Mouse (Mus musculus): ENCODE measurements around the gene Soat2. TPM values are rescaled to one million over a fixed set of nuclear protein-coding genes. Genes with fewer than 3 reads are reported as not detected.

Gene Soat2
- 5.5 and 5.9 TPM in 2 replicates for polyA plus RNA-seq (2012)

- TF ChIP-seq GATA1 (IDR thresholded peaks at IDR 0.05; ENCODE audit: low read length) = peak; percentile 84
Observed at GRCm38 (mm10) chr15:102150301-102151135, at the start of gene Soat2. Gene Soat2, plus strand, starts transcription at chr15:102150526.

DNA sequence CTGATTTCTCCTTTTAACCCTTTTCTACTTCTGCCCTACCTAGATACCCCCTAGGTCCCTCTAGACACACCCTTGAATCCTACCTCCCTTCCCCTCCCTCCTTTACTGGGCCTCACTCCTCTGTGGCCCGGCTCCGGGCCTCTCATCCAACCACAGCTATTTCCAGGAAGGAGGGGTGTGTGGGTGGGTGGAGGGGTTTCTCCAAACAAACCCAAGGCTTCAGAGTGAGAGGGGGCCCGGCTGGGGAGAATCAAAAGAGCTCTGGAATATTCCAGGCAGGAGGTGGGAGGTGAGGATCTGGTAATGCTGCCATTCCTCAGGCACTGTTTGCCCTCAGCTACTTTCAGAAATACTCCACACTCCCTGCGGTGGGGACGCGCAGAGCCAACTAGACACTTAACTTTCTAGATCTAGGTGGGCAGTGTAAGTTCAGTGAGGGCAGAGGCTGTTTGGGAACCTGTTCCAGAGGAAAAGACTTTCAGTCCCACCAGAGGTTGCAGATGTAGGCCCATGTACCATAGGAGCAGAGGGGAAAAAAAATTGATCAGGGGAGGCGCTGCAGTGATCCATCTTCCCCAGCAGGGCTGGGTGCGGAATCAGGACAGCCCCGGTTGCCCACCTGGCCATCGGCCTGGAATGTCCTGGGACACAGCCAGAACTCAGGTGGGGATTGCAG, 49.2 kb upstream of the Soat2 start:
- TF ChIP-seq GATA1 (IDR thresholded peaks at IDR 0.05; ENCODE audit: low read length) = no peak

DNA sequence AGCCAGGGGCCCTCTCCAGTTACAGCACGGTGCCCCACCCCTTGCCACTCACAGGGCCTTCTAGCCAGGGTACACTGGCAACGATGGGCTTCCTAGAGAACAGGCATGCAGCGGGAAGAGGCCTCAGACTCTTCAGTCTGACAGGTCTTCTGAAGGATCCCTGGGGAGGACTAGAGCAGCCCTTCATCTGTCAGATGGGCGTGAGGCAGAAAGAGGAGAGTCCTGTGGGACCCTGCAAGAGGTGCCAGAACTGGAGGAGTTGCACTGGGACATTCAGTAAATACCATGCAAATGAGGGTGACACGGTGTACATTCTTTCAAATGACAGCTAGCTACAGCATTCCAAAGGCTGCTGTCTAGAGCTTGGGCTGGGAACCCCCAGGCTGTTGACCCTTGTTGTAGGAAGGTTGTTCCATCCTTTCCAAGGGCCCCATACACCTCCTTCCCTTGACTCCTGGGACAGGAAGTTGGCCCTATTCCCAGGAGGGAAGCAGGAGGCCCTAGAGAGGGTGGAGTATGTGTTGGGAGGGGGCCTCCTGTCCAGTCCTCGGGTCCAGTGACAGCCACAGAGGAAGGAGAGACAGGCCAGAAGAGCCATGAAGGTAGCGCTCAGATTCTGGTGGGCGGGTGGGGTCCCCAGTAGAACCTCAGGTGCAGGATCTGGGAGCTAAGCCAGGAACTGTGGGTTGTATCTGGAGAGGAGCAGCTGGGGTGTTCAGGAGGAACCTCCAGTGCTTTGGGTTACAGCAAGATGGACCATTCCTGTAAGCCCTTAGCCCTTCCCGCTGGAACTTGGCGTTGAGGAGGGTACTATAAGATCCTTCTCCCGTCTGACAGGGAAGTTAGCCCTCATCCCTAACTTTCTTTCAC, 48.4 kb upstream of the Soat2 start:
- TF ChIP-seq GATA1 (IDR thresholded peaks at IDR 0.05; ENCODE audit: low read length) = no peak

GRCm38 (mm10) chr15:102102548-102103121, 47.7 kb upstream of the Soat2 start:
- TF ChIP-seq GATA1 (IDR thresholded peaks at IDR 0.05; ENCODE audit: low read length) = no peak

DNA sequence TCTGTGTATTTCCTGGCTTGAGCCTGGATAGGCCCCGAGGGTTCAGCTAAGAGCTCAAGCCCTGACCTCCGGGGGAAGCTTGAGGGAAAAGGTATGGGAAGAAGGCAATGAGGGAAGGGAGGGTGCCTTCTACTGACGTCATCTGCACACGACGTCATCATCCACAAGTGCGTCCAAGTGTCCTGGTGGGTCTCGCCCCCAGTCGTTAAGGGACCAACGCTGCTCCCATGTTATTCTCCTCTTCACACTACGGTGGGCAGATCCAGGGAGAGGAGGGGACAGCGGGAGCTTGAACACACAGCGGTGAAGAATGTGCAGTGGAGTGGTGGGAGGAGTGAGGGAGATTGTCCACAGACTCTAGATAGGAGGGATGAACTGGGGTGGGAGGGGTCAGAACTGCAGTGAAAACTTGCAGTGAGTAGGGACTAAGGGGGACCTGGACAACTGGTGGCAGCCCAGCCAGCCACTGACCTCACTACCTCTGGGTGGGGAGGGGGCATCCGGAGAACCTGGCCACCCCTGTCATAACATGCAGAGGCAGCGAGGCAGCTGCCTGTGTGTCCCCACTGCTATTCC, 46.9 kb upstream of the Soat2 start:
- no peak for TF ChIP-seq GATA1 (IDR thresholded peaks at IDR 0.05; ENCODE audit: low read length)

GRCm38 (mm10) chr15:102103947-102104555, 46.3 kb upstream of the Soat2 start:
- no peak for TF ChIP-seq GATA1 (IDR thresholded peaks at IDR 0.05; ENCODE audit: low read length)

- TF ChIP-seq GATA1 (IDR thresholded peaks at IDR 0.05; ENCODE audit: low read length) = no peak
Observed at GRCm38 (mm10) chr15:102105360-102105759, 45.0 kb upstream of the Soat2 start.

DNA sequence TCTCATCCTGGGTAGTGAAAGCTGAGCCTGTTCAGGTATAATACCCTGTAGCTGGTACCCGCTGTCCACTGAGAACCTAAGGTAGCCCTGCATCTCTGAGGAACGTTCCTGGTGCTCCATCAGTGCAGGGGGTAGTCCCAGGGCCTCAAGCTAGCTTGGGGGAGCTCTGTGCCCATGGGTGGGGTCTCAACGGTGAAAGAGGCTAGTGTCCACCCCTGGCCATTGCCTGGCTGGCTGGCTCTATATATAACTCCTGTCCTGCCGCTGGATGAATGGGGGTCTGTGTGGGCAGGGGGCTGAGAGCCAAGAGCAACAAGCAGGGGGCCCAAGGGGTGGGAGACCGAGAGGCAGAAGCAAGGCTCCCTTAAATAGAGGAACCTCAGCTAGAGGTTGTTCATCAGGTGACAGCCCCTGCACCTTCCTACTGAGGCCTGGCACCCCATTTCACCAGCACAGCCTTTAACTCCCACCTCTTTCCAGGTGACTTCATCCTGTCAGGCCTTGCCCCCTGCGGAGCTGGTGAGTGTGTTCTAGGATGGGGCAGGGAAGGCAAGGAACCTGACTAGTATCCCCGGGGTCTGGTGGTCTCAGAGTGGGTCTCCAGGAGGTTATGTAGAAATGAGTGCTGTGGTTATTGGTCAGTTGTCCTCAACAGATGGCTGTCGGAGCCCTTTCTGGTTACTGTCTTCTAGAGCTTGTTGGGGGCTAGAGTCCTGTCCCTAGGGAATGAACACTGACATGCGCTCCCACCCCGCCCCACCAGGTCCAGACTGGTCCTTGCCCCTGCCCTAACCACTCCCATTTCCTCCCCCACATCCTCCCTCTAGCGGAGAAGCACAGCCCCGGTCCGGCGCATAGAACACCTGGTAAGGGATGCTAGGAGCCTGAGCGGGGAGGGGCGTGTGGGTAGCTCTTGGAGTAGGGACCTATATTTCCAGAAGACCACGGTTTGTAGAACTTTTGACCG, 44.3 kb upstream of the Soat2 start:
- TF ChIP-seq GATA1 (IDR thresholded peaks at IDR 0.05; ENCODE audit: low read length) = no peak

DNA sequence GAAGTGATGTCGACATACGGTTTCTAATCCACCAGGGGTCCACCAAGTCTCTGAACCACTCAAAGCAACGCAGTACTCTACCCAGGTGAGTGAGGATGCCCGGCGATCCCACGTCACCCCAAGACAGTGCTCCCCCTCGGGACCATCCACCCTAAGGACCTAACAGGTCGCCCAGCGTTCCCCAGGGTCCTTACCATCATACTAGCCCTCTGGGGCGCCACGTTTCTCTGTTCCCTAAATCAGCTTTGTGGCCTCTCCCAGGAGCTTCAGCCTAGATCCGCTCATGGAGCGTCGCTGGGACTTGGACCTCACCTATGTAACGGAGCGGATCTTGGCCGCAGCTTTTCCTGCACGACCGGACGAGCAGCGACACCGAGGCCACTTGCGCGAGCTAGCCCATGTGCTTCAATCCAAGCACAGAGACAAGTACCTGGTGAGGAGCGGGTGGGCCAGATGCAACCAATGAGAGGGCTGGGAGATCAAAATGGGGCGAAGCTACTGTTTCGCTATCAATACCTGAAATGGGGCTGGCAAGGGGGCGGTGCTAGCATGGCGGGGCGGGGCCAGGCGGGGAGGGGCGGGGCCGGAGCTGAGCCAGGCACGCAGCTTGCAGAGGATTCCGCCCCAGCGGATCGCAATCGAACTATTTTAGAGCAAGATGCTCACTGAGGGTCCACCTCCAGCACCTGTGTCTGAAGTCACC, 43.4 kb upstream of the Soat2 start:
- TF ChIP-seq GATA1 (IDR thresholded peaks at IDR 0.05; ENCODE audit: low read length) = no peak

GRCm38 (mm10) chr15:102107689-102108573, 42.4 kb upstream of the Soat2 start:
- TF ChIP-seq GATA1 (IDR thresholded peaks at IDR 0.05; ENCODE audit: low read length) = no peak

GRCm38 (mm10) chr15:102108651-102109525, 41.4 kb upstream of the Soat2 start:
- TF ChIP-seq GATA1 (IDR thresholded peaks at IDR 0.05; ENCODE audit: low read length) = no peak

Data from G1E-ER4 (cell line).